Mouse (Mus musculus) midbrain, embryonic 14.5 days (tissue): ENCODE data around the gene Cmc1. TPM values are rescaled to one million over a fixed set of nuclear protein-coding genes. Genes with fewer than 3 reads are reported as not detected.

Experiments used
- ATAC-seq: fragments of 200-750 bp; cut with Nextera tagmentation; 2 replicates; pipeline ENCODE4 v1.8.0; 2017; ENCODE audit warnings: moderate number of reproducible peaks, moderate library complexity; ENCODE audit not compliant: low FRiP score, low TSS enrichment
- DNase-seq: peaks from one replicate; pipeline ENCODE4 v3.0.0-alpha.2; 2015
- H3K27ac ChIP-seq: fragments of 300-500 bp; sonication (generic); replicated peaks from 2 replicates; pipeline ENCODE4 v1.5.1; 2014; ENCODE audit warnings: mild to moderate bottlenecking, low read depth, low read length, moderate library complexity
- H3K27me3 ChIP-seq: fragments of 300-500 bp; sonication (generic); 2 replicates; pipeline ENCODE4 v1.6.1; 2014; ENCODE audit warnings: low read length, control low read depth, mixed read lengths; ENCODE audit not compliant: control insufficient read depth, insufficient read depth
- H3K36me3 ChIP-seq: fragments of 300-500 bp; sonication (generic); 2 replicates; pipeline ENCODE4 v1.6.1; 2014; ENCODE audit warnings: low read length, control low read depth; ENCODE audit not compliant: control insufficient read depth, insufficient read depth
- H3K4me1 ChIP-seq: fragments of 300-500 bp; sonication (generic); 2 replicates; pipeline ENCODE4 v1.6.1; 2014; ENCODE audit warnings: mild to moderate bottlenecking, antibody characterized with exemption, low read length, control low read depth; ENCODE audit not compliant: control insufficient read depth, insufficient read depth
- H3K4me2 ChIP-seq: fragments of 300-500 bp; sonication (generic); 2 replicates; pipeline ENCODE4 v1.6.1; 2014; ENCODE audit warnings: mild to moderate bottlenecking, low read length, moderate library complexity
- H3K4me3 ChIP-seq: fragments of 300-500 bp; sonication (generic); replicated peaks from 2 replicates; pipeline ENCODE4 v1.5.1; 2014; ENCODE audit warnings: low read depth, low read length
- H3K9ac ChIP-seq: fragments of 300-500 bp; sonication (generic); replicated peaks from 2 replicates; pipeline ENCODE4 v1.6.1; 2014; ENCODE audit warnings: mild to moderate bottlenecking, low read length, moderate library complexity
- H3K9me3 ChIP-seq: fragments of 300-500 bp; sonication (generic); 2 replicates; pipeline ENCODE4 v1.6.1; 2016; ENCODE audit warnings: low read length, control low read depth, mixed read lengths; ENCODE audit not compliant: control insufficient read depth
- WGBS: fragments of 180-500 bp; shearing (Covaris S2); extraction: QIAGEN DNeasy Blood & Tissue Kit; methylation state at CpG from one replicate; pipeline ENCODE4 v1.1.7; 2014; 5-methylcytosine and 5-hydroxymethylcytosine counted together
- polyA plus RNA-seq: library from polyadenylated mRNA; unstranded; fragments of >200 nt; fragmentation: Nextera tagmentation; extraction: Ambion mirVana; gene quantifications from 2 replicates; pipeline ENCODE4 v1.2.1, GENCODE M21; 2014

The Cmc1 gene
- 43.8 and 45.0 TPM in 2 replicates for polyA plus RNA-seq

GRCm38 (mm10) chr9:118149407-118150402 is at the start of gene Cmc1:
Cmc1 (minus strand) TSS chr9:118150177.
- Histone ChIP-seq H3K4me1 (peaks cover 7% of the 10 kb centered on the region; the same call in 1 of the 2 replicates), H3K9ac (peak within 1 kb of the TSS; percentile 79), H3K36me3 (no peaks in the 10 kb centered on the region), H3K9me3 (no peaks in the 10 kb centered on the region), H3K27me3 (no peaks in the 10 kb centered on the region), H3K27ac (peak within 1 kb of the TSS; percentile 81), H3K4me2 (peak within 1 kb of the TSS; percentile 68), H3K4me3 (peak within 1 kb of the TSS; percentile 77)
- WGBS = 1% methylated on average over 58 of the region's 58 CpGs
- peak; percentile 98 for ATAC-seq
- DNase-seq = peak; percentile 99

GRCm38 (mm10) chr9:118198557-118198956 is 48.6 kb upstream of the Cmc1 start:
- 90% methylated on average over 1 of the region's 1 CpGs for WGBS

GRCm38 (mm10) chr9:118196661-118197390 is 46.8 kb upstream of the Cmc1 start:
- ATAC-seq = no peak
- DNase-seq = no peak
- no peak overlapping the region for H3K4me2 ChIP-seq
- no peak overlapping the region for H3K9ac ChIP-seq
- no peaks in the 10 kb centered on the region for H3K4me1 ChIP-seq
- H3K4me3 ChIP-seq = no peak overlapping the region
- H3K27me3 ChIP-seq = no peaks in the 10 kb centered on the region
- H3K36me3 ChIP-seq = no peaks in the 10 kb centered on the region
- no peak overlapping the region for H3K27ac ChIP-seq
- WGBS = 80% methylated on average over 9 of the region's 9 CpGs
- no peaks in the 10 kb centered on the region for H3K9me3 ChIP-seq

More at GRCm38 (mm10) chr9:118198557-118198956, 48.6 kb upstream of the Cmc1 start:
- no peak overlapping the region for H3K4me3 ChIP-seq
- H3K27me3 ChIP-seq = no peaks in the 10 kb centered on the region
- H3K9me3 ChIP-seq = no peaks in the 10 kb centered on the region
- DNase-seq (no peak), ATAC-seq (no peak)
- H3K4me2 ChIP-seq = no peak overlapping the region
- H3K4me1 ChIP-seq = no peaks in the 10 kb centered on the region
- no peak overlapping the region for H3K27ac ChIP-seq
- no peaks in the 10 kb centered on the region for H3K36me3 ChIP-seq
- no peak overlapping the region for H3K9ac ChIP-seq

GRCm38 (mm10) chr9:118193263-118193662 is 43.3 kb upstream of the Cmc1 start:
- no peak overlapping the region for H3K9ac ChIP-seq
- H3K9me3 ChIP-seq = no peaks in the 10 kb centered on the region
- ATAC-seq = no peak
- H3K27me3 ChIP-seq = no peaks in the 10 kb centered on the region
- H3K36me3 ChIP-seq = no peaks in the 10 kb centered on the region
- WGBS = 98% methylated on average over 1 of the region's 1 CpGs
- no peak overlapping the region for H3K27ac ChIP-seq
- H3K4me2 ChIP-seq = no peak overlapping the region
- DNase-seq = no peak
- H3K4me3 ChIP-seq = no peak overlapping the region
- no peaks in the 10 kb centered on the region for H3K4me1 ChIP-seq

- H3K9me3 ChIP-seq = no peaks in the 10 kb centered on the region
- H3K4me3 ChIP-seq = no peak overlapping the region
- H3K27ac ChIP-seq = no peak overlapping the region
- no peak overlapping the region for H3K4me2 ChIP-seq
- DNase-seq = no peak
- H3K36me3 ChIP-seq = no peaks in the 10 kb centered on the region
- no peak overlapping the region for H3K9ac ChIP-seq
- ATAC-seq = no peak
- H3K27me3 ChIP-seq = no peaks in the 10 kb centered on the region
- H3K4me1 ChIP-seq = no peaks in the 10 kb centered on the region
- WGBS = 84% methylated on average over 10 of the region's 10 CpGs
Observed at GRCm38 (mm10) chr9:118191276-118191675, 41.3 kb upstream of the Cmc1 start.

- 93% methylated on average over 6 of the region's 6 CpGs for WGBS
- Histone ChIP-seq H3K4me1 (no peaks in the 10 kb centered on the region), H3K9ac (no peak overlapping the region), H3K36me3 (no peaks in the 10 kb centered on the region), H3K4me2 (no peak overlapping the region), H3K9me3 (no peaks in the 10 kb centered on the region), H3K4me3 (no peak overlapping the region), H3K27me3 (no peaks in the 10 kb centered on the region), H3K27ac (no peak overlapping the region)
- no peak for DNase-seq
- ATAC-seq = no peak
Observed at GRCm38 (mm10) chr9:118188374-118188773, 38.4 kb upstream of the Cmc1 start.

- H3K27me3 ChIP-seq = no peaks in the 10 kb centered on the region
- no peak overlapping the region for H3K4me2 ChIP-seq
- 69% methylated on average over 7 of the region's 7 CpGs for WGBS
- no peak overlapping the region for H3K9ac ChIP-seq
- H3K27ac ChIP-seq = no peak overlapping the region
- DNase-seq = peak; percentile 18
- no peak overlapping the region for H3K4me3 ChIP-seq
- no peaks in the 10 kb centered on the region for H3K9me3 ChIP-seq
- no peaks in the 10 kb centered on the region for H3K36me3 ChIP-seq
- no peak for ATAC-seq
- H3K4me1 ChIP-seq = no peaks in the 10 kb centered on the region
Observed at GRCm38 (mm10) chr9:118187420-118187819, 37.4 kb upstream of the Cmc1 start.

GRCm38 (mm10) chr9:118186776-118187175 is 36.8 kb upstream of the Cmc1 start:
- Histone ChIP-seq H3K36me3 (no peaks in the 10 kb centered on the region), H3K27ac (no peak overlapping the region), H3K4me2 (no peak overlapping the region), H3K9ac (no peak overlapping the region), H3K27me3 (no peaks in the 10 kb centered on the region), H3K4me3 (no peak overlapping the region), H3K4me1 (no peaks in the 10 kb centered on the region), H3K9me3 (no peaks in the 10 kb centered on the region)
- ATAC-seq (no peak), DNase-seq (no peak)
- WGBS = 73% methylated on average over 10 of the region's 10 CpGs
